Mouse (Mus musculus): Measurements from ENCODE around the gene Phf12. TPM values are rescaled to one million over a fixed set of nuclear protein-coding genes. Genes with fewer than 3 reads are reported as not detected.
A peak's percentile ranks its signal among the peaks of the same experiment; 100 is the strongest.
"Not testable (repeated sequence)": the region's sequence is repeated elsewhere in the genome, so short reads cannot be mapped to it uniquely, and the experiment has no call there.

The Phf12 gene
- polyA plus RNA-seq, 1 experiment, result 21.9 TPM

DNA sequence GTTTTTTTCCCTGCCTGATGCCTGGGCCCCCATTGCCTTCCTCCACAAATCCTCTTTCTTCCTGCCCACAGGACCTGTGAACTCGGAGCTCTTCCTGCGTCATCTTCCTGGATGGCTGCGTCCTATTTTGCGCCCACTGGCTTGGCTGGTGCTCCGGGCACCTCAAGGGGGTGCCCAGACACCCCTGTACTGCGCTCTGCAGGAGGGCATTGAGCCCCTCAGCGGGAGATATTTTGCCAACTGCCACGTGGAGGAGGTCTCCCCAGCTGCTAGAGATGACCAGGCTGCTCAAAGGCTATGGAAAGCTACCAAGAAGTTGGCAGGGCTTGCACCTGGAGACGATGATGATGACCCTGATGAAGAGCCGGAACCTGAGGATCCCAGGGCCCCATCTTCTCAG lies 54.2 kb downstream of the Phf12 start:
- H3K27me3 ChIP-seq (ENCODE audit: control insufficient read depth, insufficient read depth, insufficient read length), result no peaks in the 10 kb centered on the region
- peaks cover 7% of the 10 kb centered on the region for H3K79me3 ChIP-seq (ENCODE audit: low read depth)
- TF ChIP-seq USF1 (IDR thresholded peaks at IDR 0.05; ENCODE audit: low read depth) (no peak), MAX (IDR thresholded peaks at IDR 0.05) (no peak)
- peaks cover 80% of the 10 kb centered on the region for H3K79me2 ChIP-seq (ENCODE audit: control insufficient read depth, insufficient read depth)
- peaks cover 25% of the 10 kb centered on the region for H3K36me3 ChIP-seq (ENCODE audit: control insufficient read depth, insufficient read depth)
- no peak overlapping the region for H3K4me3 ChIP-seq (ENCODE audit: insufficient read depth, poor library complexity, severe bottlenecking)
- H3ac ChIP-seq (ENCODE audit: control insufficient read depth, insufficient read length, low read depth), result no peak overlapping the region

DNA sequence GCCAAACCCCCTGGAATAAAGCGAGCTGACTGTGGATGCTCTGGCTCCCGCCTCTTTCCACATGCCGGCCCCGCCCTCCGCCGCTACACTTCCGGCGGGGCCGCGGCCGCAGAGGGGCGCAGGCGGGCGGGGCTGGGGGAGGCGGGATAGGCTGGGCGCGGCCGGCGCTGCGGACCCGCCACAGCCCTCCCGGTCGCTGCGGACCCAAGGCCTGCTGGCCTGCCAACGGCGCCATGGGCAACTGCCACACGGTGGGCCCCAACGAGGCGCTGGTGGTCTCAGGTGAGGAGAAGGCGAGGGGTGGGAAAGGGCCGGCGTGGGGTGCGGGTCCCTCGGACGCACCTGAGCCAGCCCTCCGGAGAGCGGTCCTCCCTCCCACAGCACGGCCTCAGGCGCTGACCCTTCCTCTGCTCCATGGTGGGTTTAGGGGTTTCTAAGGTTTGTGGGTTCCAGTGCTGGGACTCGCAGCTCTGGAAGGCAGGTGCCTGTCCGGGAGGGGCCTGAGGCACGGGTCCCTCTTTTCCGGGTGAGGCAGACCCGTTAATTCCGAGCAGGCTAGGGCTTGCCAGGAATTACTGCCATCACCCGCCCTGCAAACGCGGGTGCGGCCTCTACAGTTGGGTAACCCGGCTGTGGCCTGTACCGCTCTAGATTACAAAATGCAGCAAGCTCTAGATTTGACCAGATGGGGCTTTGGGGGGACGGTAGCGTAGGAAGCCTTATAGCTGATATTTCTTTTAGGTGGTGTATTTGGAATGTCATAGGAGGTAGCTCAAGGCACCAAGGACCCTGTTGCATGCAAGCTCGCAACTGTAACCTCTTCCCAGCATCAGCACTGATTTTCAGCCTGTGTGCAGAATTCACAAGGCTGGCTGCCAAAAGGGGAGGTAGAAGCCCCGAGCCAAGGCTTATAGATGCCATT lies 55.5 kb downstream of the Phf12 start, which contains the start of gene Flot2:
Flot2 (plus strand) TSS at position 101 of the 922 bp plus-strand sequence.
- TF ChIP-seq CTCF (IDR thresholded peaks at IDR 0.05; ENCODE audit: control insufficient read depth, insufficient read depth, insufficient read length) (peak; percentile 17), CEBPB (IDR thresholded peaks at IDR 0.05; ENCODE audit: low read depth) (no peak), MYOG (IDR thresholded peaks at IDR 0.05; ENCODE audit: control insufficient read depth, extremely low read depth, insufficient read length) (no peak), USF1 (IDR thresholded peaks at IDR 0.05; ENCODE audit: low read depth) (no peak)

DNA sequence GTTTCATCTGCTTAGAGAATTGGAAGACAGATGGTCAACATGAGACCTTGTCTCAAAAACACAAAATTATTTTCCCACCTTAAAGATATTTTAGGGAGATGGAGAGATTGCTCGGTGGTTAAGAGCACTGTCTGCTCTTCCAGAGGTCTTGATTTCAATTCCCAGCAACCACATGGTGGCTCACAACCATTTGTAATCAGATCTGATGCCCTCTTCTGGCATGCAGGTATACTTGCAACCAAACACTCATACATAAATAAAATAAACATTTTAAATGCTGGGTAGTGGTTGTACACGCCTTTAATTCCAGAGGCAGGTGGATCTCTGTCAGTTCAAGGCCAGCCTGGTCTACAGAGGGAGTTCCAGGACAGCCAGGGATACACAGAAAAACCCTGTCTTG lies 58.3 kb downstream of the Phf12 start:
- Histone ChIP-seq H3K79me2 (ENCODE audit: control insufficient read depth, insufficient read depth) (peaks cover 49% of the 10 kb centered on the region), H3K4me3 (ENCODE audit: insufficient read depth, poor library complexity, severe bottlenecking) (no peak overlapping the region), H3K36me3 (ENCODE audit: control insufficient read depth, insufficient read depth) (peaks cover 18% of the 10 kb centered on the region), H3K79me3 (ENCODE audit: low read depth) (peaks cover 11% of the 10 kb centered on the region), H3ac (ENCODE audit: control insufficient read depth, insufficient read length, low read depth) (no peak overlapping the region), H3K27me3 (ENCODE audit: control insufficient read depth, insufficient read depth, insufficient read length) (no peaks in the 10 kb centered on the region)
- TF ChIP-seq MAX (IDR thresholded peaks at IDR 0.05), result no peak
- no peak for TF ChIP-seq FOSL1 (IDR thresholded peaks at IDR 0.05; ENCODE audit: insufficient read depth, low read length, poor library complexity, severe bottlenecking)
- TF ChIP-seq CEBPB (IDR thresholded peaks at IDR 0.05; ENCODE audit: low read depth), result no peak
- no peak for TF ChIP-seq USF1 (IDR thresholded peaks at IDR 0.05; ENCODE audit: low read depth)
- no peak for TF ChIP-seq CTCF (IDR thresholded peaks at IDR 0.05; ENCODE audit: control insufficient read depth, insufficient read depth, insufficient read length)
- no peak for TF ChIP-seq MYOD1 (IDR thresholded peaks at IDR 0.05; ENCODE audit: control insufficient read depth, insufficient read length, low read depth)
- no peak for TF ChIP-seq MYOG (IDR thresholded peaks at IDR 0.05; ENCODE audit: control insufficient read depth, extremely low read depth, insufficient read length)

More for the DNA sequence above, 55.5 kb downstream of the Phf12 start, which contains the start of gene Flot2:
- no peaks in the 10 kb centered on the region for H3K27me3 ChIP-seq (ENCODE audit: control insufficient read depth, insufficient read depth, insufficient read length)
- H3K36me3 ChIP-seq (ENCODE audit: control insufficient read depth, insufficient read depth), result peaks cover 33% of the 10 kb centered on the region
- peaks cover 9% of the 10 kb centered on the region for H3K79me3 ChIP-seq (ENCODE audit: low read depth)
- peaks cover 75% of the 10 kb centered on the region for H3K79me2 ChIP-seq (ENCODE audit: control insufficient read depth, insufficient read depth)
- H3K4me3 ChIP-seq (ENCODE audit: insufficient read depth, poor library complexity, severe bottlenecking), result peak within 1 kb of the TSS; percentile 68
- peak within 1 kb of the TSS; percentile 88 for H3ac ChIP-seq (ENCODE audit: control insufficient read depth, insufficient read length, low read depth)

DNA sequence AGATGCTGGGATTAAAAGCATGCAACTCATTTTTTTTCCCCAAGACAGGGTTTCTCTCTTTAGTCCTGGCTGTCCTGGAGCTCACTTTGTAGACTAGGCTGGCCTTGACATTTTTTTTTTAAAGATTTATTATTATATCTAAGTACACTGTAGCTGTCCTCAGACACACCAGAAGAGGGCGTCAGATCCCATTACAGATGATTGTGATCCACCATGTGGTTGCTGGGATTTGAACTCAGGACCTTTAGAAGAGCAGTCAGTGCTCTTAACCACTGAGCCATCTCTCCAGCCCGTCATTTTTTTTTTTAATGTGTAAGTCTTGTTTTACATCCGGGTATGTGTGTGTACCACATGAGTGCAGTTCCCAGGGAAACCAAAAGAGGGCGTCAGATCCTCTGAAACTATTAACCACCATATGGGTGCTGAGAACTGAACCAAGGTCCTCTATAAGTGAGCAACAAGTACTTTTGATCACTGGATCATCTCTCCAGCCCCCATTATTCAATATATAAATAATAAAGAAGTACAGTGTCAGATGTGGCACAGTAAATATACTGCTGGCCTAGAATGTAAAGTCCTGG lies 59.8 kb downstream of the Phf12 start:
- Histone ChIP-seq H3K79me2 (ENCODE audit: control insufficient read depth, insufficient read depth) (peaks cover 42% of the 10 kb centered on the region), H3K79me3 (ENCODE audit: low read depth) (peaks cover 11% of the 10 kb centered on the region), H3K36me3 (ENCODE audit: control insufficient read depth, insufficient read depth) (peaks cover 25% of the 10 kb centered on the region)
- not testable (repeated sequence) for H3K27me3 ChIP-seq (ENCODE audit: control insufficient read depth, insufficient read depth, insufficient read length); H3K4me3 ChIP-seq (ENCODE audit: insufficient read depth, poor library complexity, severe bottlenecking); H3ac ChIP-seq (ENCODE audit: control insufficient read depth, insufficient read length, low read depth)

DNA sequence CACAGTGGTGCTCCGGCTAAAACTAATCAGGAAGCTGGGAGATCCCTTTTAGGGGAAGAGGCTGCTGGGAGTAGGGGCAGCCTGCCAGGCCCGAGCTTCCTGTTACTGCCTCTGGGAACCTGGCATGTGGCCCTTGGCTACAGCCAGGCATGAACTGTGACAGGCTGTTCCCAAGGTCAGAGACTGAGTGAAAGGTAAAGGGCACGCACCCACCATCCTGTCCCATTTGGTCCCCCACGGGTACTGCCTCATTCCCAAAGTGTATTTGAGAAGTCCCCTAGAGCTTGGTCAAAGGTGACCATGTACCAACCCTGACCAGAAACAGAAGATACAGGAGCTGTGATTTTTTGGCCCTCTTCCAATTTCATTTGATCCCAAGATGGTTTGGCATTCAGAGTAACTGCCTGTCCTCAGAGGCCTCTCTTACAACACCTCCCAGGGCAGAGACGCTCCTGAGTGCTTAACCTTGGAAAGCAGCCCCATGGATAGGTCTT lies 62.3 kb downstream of the Phf12 start:
- H3K79me2 ChIP-seq (ENCODE audit: control insufficient read depth, insufficient read depth), result peaks cover 18% of the 10 kb centered on the region
- no peaks in the 10 kb centered on the region for H3K27me3 ChIP-seq (ENCODE audit: control insufficient read depth, insufficient read depth, insufficient read length)
- H3ac ChIP-seq (ENCODE audit: control insufficient read depth, insufficient read length, low read depth), result no peak overlapping the region
- no peak overlapping the region for H3K4me3 ChIP-seq (ENCODE audit: insufficient read depth, poor library complexity, severe bottlenecking)
- H3K79me3 ChIP-seq (ENCODE audit: low read depth), result peaks cover 4% of the 10 kb centered on the region
- H3K36me3 ChIP-seq (ENCODE audit: control insufficient read depth, insufficient read depth), result peaks cover 28% of the 10 kb centered on the region
- TF ChIP-seq FOSL1 (IDR thresholded peaks at IDR 0.05; ENCODE audit: insufficient read depth, low read length, poor library complexity, severe bottlenecking), result no peak
- TF ChIP-seq CEBPB (IDR thresholded peaks at IDR 0.05; ENCODE audit: low read depth), result no peak
- TF ChIP-seq CTCF (IDR thresholded peaks at IDR 0.05; ENCODE audit: control insufficient read depth, insufficient read depth, insufficient read length), result no peak
- no peak for TF ChIP-seq MAX (IDR thresholded peaks at IDR 0.05)
- no peak for TF ChIP-seq MYOG (IDR thresholded peaks at IDR 0.05; ENCODE audit: control insufficient read depth, extremely low read depth, insufficient read length)

DNA sequence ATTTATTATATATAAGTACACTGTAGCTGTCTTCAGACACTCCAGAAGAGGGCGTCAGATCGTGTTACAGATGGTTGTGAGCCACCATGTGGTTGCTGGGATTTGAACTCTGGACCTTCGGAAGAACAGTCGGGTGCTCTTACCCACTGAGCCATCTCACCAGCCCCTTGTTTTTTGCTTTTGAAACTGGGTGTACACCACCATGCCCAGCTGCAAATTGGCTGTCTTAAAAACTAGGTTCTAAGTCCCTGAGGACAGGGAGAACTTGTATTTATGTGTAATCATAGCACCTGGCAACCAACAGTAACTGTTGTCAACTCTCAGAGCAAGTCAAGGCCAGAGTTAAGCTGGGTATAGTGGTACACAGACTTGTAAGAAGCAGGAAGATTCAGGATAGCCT lies 66.1 kb downstream of the Phf12 start:
- not testable (repeated sequence) for H3K79me2 ChIP-seq (ENCODE audit: control insufficient read depth, insufficient read depth); H3K27me3 ChIP-seq (ENCODE audit: control insufficient read depth, insufficient read depth, insufficient read length); H3K79me3 ChIP-seq (ENCODE audit: low read depth); H3ac ChIP-seq (ENCODE audit: control insufficient read depth, insufficient read length, low read depth); H3K4me3 ChIP-seq (ENCODE audit: insufficient read depth, poor library complexity, severe bottlenecking)
- peaks cover 12% of the 10 kb centered on the region for H3K36me3 ChIP-seq (ENCODE audit: control insufficient read depth, insufficient read depth)
